Mouse (Mus musculus) ES-Bruce4 (cell line): ENCODE results near the gene Pparg.

Source experiments
- CTCF ChIP-seq: IDR thresholded peaks from one replicate; pipeline ENCODE4 v1.8.1; 2011; ENCODE audit warnings: low read depth, low read length
- EP300 ChIP-seq: IDR thresholded peaks from 2 replicates; pipeline ENCODE4 v1.6.1; 2011; ENCODE audit warnings: low read depth, low read length; ENCODE audit not compliant: insufficient read depth
- POLR2A ChIP-seq: IDR thresholded peaks from one replicate; pipeline ENCODE4 v1.8.1; 2011; ENCODE audit warnings: low read length; ENCODE audit not compliant: insufficient read depth

GRCm38 (mm10) chr6:115315770-115316169 lies 45.0 kb upstream of the Pparg start:
- TF ChIP-seq CTCF (no peak), POLR2A (no peak), EP300 (no peak)
